Mouse (Mus musculus): ENCODE measurements around the gene Dhx32. TPM values are rescaled to one million over a fixed set of nuclear protein-coding genes. Genes with fewer than 3 reads are reported as not detected.
A peak's percentile ranks its signal among the peaks of the same experiment; 100 is the strongest.

The Dhx32 gene
- total RNA-seq, 1 experiment, result 42.3 TPM

DNA sequence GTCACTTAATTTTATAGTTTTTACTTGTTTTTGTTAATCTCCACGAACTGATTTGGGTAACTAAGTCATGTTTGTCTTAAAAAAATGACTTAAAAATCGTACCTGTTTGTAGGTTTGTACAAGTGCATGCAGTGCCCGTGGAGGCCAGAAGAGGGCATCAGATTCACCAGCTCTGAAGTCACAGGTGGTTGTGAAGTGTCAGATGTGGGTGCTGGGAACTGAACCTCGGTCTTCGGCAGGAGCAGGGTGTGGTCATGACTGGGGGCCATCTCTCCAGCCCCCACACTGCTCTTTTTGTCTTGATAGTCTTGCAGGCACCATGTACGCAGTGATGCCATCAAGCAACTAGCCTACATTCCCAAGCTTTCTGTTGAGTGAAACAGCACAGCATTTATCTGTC lies 41.2 kb upstream of the Dhx32 start:
- H3K9me3 ChIP-seq (ENCODE audit: control insufficient read depth, insufficient read depth, low read depth, low read length), result no peaks in the 10 kb centered on the region
- H3K4me3 ChIP-seq (ENCODE audit: insufficient read depth in 1 of 2, low read depth in 1 of 2, low read length in 2 of 2, poor library complexity in 1 of 2, severe bottlenecking in 1 of 2), result no peak overlapping the region
- no peaks in the 10 kb centered on the region for H3K36me3 ChIP-seq (ENCODE audit: control insufficient read depth, insufficient read depth, low read length, poor library complexity, severe bottlenecking)
- no peak overlapping the region for H3K9ac ChIP-seq (ENCODE audit: insufficient read depth, low read depth, low read length, poor library complexity, severe bottlenecking)
- peak; percentile 20 for DNase-seq (ENCODE audit: low read depth, low spot score)
- no peaks in the 10 kb centered on the region for H3K4me1 ChIP-seq (ENCODE audit: control insufficient read depth in 2 of 2, insufficient read depth in 2 of 2, low read length in 2 of 2, poor library complexity in 1 of 2)
- H3K27ac ChIP-seq (ENCODE audit: insufficient read depth, low read depth, low read length, poor library complexity, severe bottlenecking), result no peak overlapping the region
- in situ Hi-C loops (cut with MboI; ENCODE audit: low sequenced_read_pairs in 2 of 2, unreplicated experiment in 2 of 2), result no loop called here
- TF ChIP-seq ZNF384 (IDR thresholded peaks at IDR 0.05; ENCODE audit: low read depth, low read length), result no peak
- no peak for TF ChIP-seq ZC3H11A (IDR thresholded peaks at IDR 0.05; ENCODE audit: borderline replicate concordance, low read depth, low read length)
- TF ChIP-seq HCFC1 (IDR thresholded peaks at IDR 0.05; ENCODE audit: borderline replicate concordance, insufficient read depth, low read length), result no peak
- no peak for TF ChIP-seq CHD2 (IDR thresholded peaks at IDR 0.05; ENCODE audit: low read depth, low read length)
- TF ChIP-seq MAFK (IDR thresholded peaks at IDR 0.05; ENCODE audit: insufficient read depth, low read depth, low read length), result no peak

DNA sequence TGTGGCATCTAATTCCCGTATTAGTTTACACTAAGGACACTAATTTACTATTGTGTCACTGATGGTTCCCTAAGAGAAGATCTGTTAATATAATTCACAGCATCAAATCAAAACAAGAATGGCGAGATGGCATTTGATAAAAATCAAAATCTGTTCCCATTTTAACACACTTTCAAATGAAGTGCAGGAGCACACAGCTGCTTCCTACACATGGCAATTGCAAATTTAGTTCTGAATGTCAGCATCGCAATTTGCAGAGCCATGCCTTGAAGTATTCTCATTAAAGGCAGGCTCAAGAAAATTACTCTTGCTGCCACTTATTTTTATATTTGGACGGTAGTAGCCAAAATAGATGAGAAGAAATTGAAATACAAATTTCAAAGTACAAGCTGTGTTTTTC lies 30.8 kb upstream of the Dhx32 start:
- DNase-seq (ENCODE audit: low read depth, low spot score), result no peak
- in situ Hi-C loops (cut with MboI; ENCODE audit: low sequenced_read_pairs in 2 of 2, unreplicated experiment in 2 of 2), result no loop called here
- TF ChIP-seq ZC3H11A (IDR thresholded peaks at IDR 0.05; ENCODE audit: borderline replicate concordance, low read depth, low read length) (no peak), ZNF384 (IDR thresholded peaks at IDR 0.05; ENCODE audit: low read depth, low read length) (no peak), CHD2 (IDR thresholded peaks at IDR 0.05; ENCODE audit: low read depth, low read length) (no peak), HCFC1 (IDR thresholded peaks at IDR 0.05; ENCODE audit: borderline replicate concordance, insufficient read depth, low read length) (no peak), MAFK (IDR thresholded peaks at IDR 0.05; ENCODE audit: insufficient read depth, low read depth, low read length) (no peak)
- no peak overlapping the region for H3K4me3 ChIP-seq (ENCODE audit: insufficient read depth in 1 of 2, low read depth in 1 of 2, low read length in 2 of 2, poor library complexity in 1 of 2, severe bottlenecking in 1 of 2)
- H3K36me3 ChIP-seq (ENCODE audit: control insufficient read depth, insufficient read depth, low read length, poor library complexity, severe bottlenecking), result no peaks in the 10 kb centered on the region
- no peaks in the 10 kb centered on the region for H3K9me3 ChIP-seq (ENCODE audit: control insufficient read depth, insufficient read depth, low read depth, low read length)
- no peaks in the 10 kb centered on the region for H3K4me1 ChIP-seq (ENCODE audit: control insufficient read depth in 2 of 2, insufficient read depth in 2 of 2, low read length in 2 of 2, poor library complexity in 1 of 2)
- H3K9ac ChIP-seq (ENCODE audit: insufficient read depth, low read depth, low read length, poor library complexity, severe bottlenecking), result no peak overlapping the region
- H3K27ac ChIP-seq (ENCODE audit: insufficient read depth, low read depth, low read length, poor library complexity, severe bottlenecking), result no peak overlapping the region

DNA sequence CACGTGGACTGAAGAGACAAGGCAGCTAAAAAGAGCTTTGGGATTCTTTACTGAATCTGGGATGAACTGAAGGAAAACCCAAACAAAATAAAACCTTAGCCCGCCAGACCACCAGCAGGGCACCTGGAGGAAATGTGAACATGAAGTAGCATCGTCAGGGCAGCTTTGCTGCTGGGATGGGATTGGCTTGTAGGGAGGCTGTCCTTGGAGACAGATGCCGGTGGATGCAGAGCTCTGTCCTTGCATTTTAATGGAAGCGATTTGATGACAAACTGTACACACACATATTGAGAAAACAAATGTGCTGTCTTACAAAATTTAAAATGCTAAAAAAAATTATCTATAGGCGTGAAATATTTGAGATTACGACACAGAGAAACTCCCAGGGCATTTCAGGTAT lies 30.4 kb upstream of the Dhx32 start:
- Histone ChIP-seq H3K9ac (ENCODE audit: insufficient read depth, low read depth, low read length, poor library complexity, severe bottlenecking) (no peak overlapping the region), H3K4me3 (ENCODE audit: insufficient read depth in 1 of 2, low read depth in 1 of 2, low read length in 2 of 2, poor library complexity in 1 of 2, severe bottlenecking in 1 of 2) (no peak overlapping the region), H3K9me3 (ENCODE audit: control insufficient read depth, insufficient read depth, low read depth, low read length) (no peaks in the 10 kb centered on the region), H3K4me1 (ENCODE audit: control insufficient read depth in 2 of 2, insufficient read depth in 2 of 2, low read length in 2 of 2, poor library complexity in 1 of 2) (no peaks in the 10 kb centered on the region), H3K27ac (ENCODE audit: insufficient read depth, low read depth, low read length, poor library complexity, severe bottlenecking) (no peak overlapping the region), H3K36me3 (ENCODE audit: control insufficient read depth, insufficient read depth, low read length, poor library complexity, severe bottlenecking) (no peaks in the 10 kb centered on the region)
- no peak for TF ChIP-seq HCFC1 (IDR thresholded peaks at IDR 0.05; ENCODE audit: borderline replicate concordance, insufficient read depth, low read length)
- TF ChIP-seq MAFK (IDR thresholded peaks at IDR 0.05; ENCODE audit: insufficient read depth, low read depth, low read length), result no peak
- TF ChIP-seq CHD2 (IDR thresholded peaks at IDR 0.05; ENCODE audit: low read depth, low read length), result no peak
- TF ChIP-seq ZC3H11A (IDR thresholded peaks at IDR 0.05; ENCODE audit: borderline replicate concordance, low read depth, low read length), result no peak
- TF ChIP-seq ZNF384 (IDR thresholded peaks at IDR 0.05; ENCODE audit: low read depth, low read length), result no peak
- in situ Hi-C loops (cut with MboI; ENCODE audit: low sequenced_read_pairs in 2 of 2, unreplicated experiment in 2 of 2), result no loop called here
- no peak for DNase-seq (ENCODE audit: low read depth, low spot score)

DNA sequence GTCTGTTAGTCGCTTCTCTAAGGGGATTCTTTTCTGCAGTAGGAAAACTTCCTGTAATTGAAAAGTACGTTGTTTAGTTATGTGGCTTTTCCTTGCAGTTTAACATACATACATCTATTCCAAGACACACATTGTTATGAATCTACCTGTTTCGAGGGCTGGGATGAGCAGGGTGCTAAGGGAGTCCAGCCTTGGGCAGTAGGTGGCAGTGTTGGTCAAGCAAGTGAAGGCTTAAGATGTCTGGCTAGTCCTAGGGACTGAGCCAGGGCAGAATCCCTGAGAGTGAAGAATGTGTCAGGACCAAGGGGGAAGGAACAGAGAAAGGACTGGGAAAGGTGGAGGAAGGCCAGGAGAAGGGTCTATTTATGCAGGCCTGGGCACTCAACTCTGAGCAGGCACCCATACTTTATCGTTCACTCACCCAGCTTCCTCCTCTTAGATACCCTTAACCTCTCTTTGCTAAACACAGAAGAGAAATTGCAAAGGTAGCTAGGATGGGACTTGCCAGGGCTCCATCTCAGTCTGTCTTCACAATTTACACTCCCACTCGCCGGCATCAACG lies 23.2 kb upstream of the Dhx32 start:
- peak; percentile 62 for DNase-seq (ENCODE audit: low read depth, low spot score)

DNA sequence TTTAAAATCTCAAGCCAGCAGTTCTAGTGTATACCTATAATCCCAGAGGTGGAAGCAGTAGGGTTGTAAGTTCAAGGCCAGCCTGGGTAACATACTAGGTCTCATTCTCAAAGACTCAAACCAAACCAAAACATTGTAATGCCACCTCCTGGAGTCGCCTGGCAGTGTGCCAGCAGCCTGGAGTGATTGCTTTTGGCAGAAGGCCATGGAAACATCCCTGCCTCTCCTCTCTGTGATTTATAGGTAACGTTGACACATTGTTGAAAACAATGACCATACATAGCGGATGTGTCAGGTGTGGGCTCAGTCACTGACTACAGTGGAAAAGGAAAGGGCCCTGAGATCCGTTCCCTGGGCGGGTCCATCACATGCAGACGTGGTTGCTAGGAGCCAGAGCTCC lies 19.3 kb upstream of the Dhx32 start:
- Histone ChIP-seq H3K36me3 (ENCODE audit: control insufficient read depth, insufficient read depth, low read length, poor library complexity, severe bottlenecking) (no peaks in the 10 kb centered on the region), H3K9ac (ENCODE audit: insufficient read depth, low read depth, low read length, poor library complexity, severe bottlenecking) (no peak overlapping the region), H3K4me1 (ENCODE audit: control insufficient read depth in 2 of 2, insufficient read depth in 2 of 2, low read length in 2 of 2, poor library complexity in 1 of 2) (no peaks in the 10 kb centered on the region), H3K9me3 (ENCODE audit: control insufficient read depth, insufficient read depth, low read depth, low read length) (no peaks in the 10 kb centered on the region), H3K4me3 (ENCODE audit: insufficient read depth in 1 of 2, low read depth in 1 of 2, low read length in 2 of 2, poor library complexity in 1 of 2, severe bottlenecking in 1 of 2) (no peak overlapping the region), H3K27ac (ENCODE audit: insufficient read depth, low read depth, low read length, poor library complexity, severe bottlenecking) (no peak overlapping the region)
- in situ Hi-C loops (cut with MboI; ENCODE audit: low sequenced_read_pairs in 2 of 2, unreplicated experiment in 2 of 2), result no loop called here
- TF ChIP-seq CHD2 (IDR thresholded peaks at IDR 0.05; ENCODE audit: low read depth, low read length), result no peak
- no peak for TF ChIP-seq MAFK (IDR thresholded peaks at IDR 0.05; ENCODE audit: insufficient read depth, low read depth, low read length)
- no peak for TF ChIP-seq ZNF384 (IDR thresholded peaks at IDR 0.05; ENCODE audit: low read depth, low read length)
- TF ChIP-seq HCFC1 (IDR thresholded peaks at IDR 0.05; ENCODE audit: borderline replicate concordance, insufficient read depth, low read length), result no peak
- TF ChIP-seq ZC3H11A (IDR thresholded peaks at IDR 0.05; ENCODE audit: borderline replicate concordance, low read depth, low read length), result no peak
- no peak for DNase-seq (ENCODE audit: low read depth, low spot score)

More for the DNA sequence above, 23.2 kb upstream of the Dhx32 start:
- TF ChIP-seq CHD2 (IDR thresholded peaks at IDR 0.05; ENCODE audit: low read depth, low read length) (no peak), ZC3H11A (IDR thresholded peaks at IDR 0.05; ENCODE audit: borderline replicate concordance, low read depth, low read length) (peak; percentile 63; the same call in 1 of the 2 replicates)
- Histone ChIP-seq H3K9me3 (ENCODE audit: control insufficient read depth, insufficient read depth, low read depth, low read length) (no peaks in the 10 kb centered on the region), H3K9ac (ENCODE audit: insufficient read depth, low read depth, low read length, poor library complexity, severe bottlenecking) (no peak overlapping the region), H3K4me1 (ENCODE audit: control insufficient read depth in 2 of 2, insufficient read depth in 2 of 2, low read length in 2 of 2, poor library complexity in 1 of 2) (no peaks in the 10 kb centered on the region), H3K27ac (ENCODE audit: insufficient read depth, low read depth, low read length, poor library complexity, severe bottlenecking) (no peak overlapping the region), H3K36me3 (ENCODE audit: control insufficient read depth, insufficient read depth, low read length, poor library complexity, severe bottlenecking) (no peaks in the 10 kb centered on the region), H3K4me3 (ENCODE audit: insufficient read depth in 1 of 2, low read depth in 1 of 2, low read length in 2 of 2, poor library complexity in 1 of 2, severe bottlenecking in 1 of 2) (no peak overlapping the region)
- in situ Hi-C loops (cut with MboI; ENCODE audit: low sequenced_read_pairs in 2 of 2, unreplicated experiment in 2 of 2), result no loop called here
